In genomic region chr17:80445433-80445832, GRCm38 (mm10) we compare ENCODE assay signal across 29 mouse cellular contexts. TPM values are rescaled to one million over a fixed set of nuclear protein-coding genes. Genes with fewer than 3 reads are reported as not detected.
A peak's percentile ranks its signal among the peaks of the same experiment; 100 is the strongest.
DNase-seq lines count a peak whose midpoint lies in the region; ATAC-seq and TF ChIP-seq lines count a peak whose summit lies in the region.
"Had no signal": no experiment of that assay in that cellular context is flagged by ENCODE, and none has a peak within 500 bp of the region (broad histone marks: within the 10 kb centered on the region; RNA-seq: fewer than 3 reads in every experiment).

No protein-coding gene starts in this region.

- no peak overlapping the region for H3K27ac ChIP-seq in intestine, embryonic 16.5 days (ENCODE audit: low read length)
- H3K27ac ChIP-seq in midbrain, embryonic 11.5 days (ENCODE audit: low read depth, low read length) = no peak overlapping the region
- H3K27ac ChIP-seq: forebrain, embryonic 10.5 days; forebrain, embryonic 13.5 days; heart, embryonic 15.5 days; hindbrain, embryonic 10.5 days; hindbrain, embryonic 13.5 days had no signal

- no peak overlapping the region for H3K9ac ChIP-seq in intestine, embryonic 16.5 days (ENCODE audit: low read depth, low read length)
- H3K9ac ChIP-seq in midbrain, embryonic 11.5 days (ENCODE audit: low read length) = no peak overlapping the region
- H3K9ac ChIP-seq: forebrain, embryonic 13.5 days; heart, embryonic 12.5 days; heart, embryonic 15.5 days; hindbrain, embryonic 13.5 days had no signal

- WGBS in intestine, embryonic 16.5 days = 63% methylated on average over 7 of the region's 7 CpGs
- WGBS in midbrain, embryonic 11.5 days = 96% methylated on average over 7 of the region's 7 CpGs

- H3ac ChIP-seq in C2C12 (ENCODE audit: control insufficient read depth, insufficient read length, low read depth) = no peak overlapping the region

- no peaks in the 10 kb centered on the region for H3K79me3 ChIP-seq in C2C12 (ENCODE audit: low read depth)

- no peaks in the 10 kb centered on the region for H3K79me2 ChIP-seq in C2C12 (ENCODE audit: control insufficient read depth, insufficient read depth)

- H3K36me3 ChIP-seq in C2C12 (ENCODE audit: control insufficient read depth, insufficient read depth) = peaks cover 52% of the 10 kb centered on the region
- H3K36me3 ChIP-seq in intestine, embryonic 16.5 days (ENCODE audit: control insufficient read depth, insufficient read depth, low read length) = no peaks in the 10 kb centered on the region; the same call in 1 of the 2 replicates
- H3K36me3 ChIP-seq in midbrain, embryonic 11.5 days (ENCODE audit: control insufficient read depth, insufficient read depth, low read length) = peaks cover 4% of the 10 kb centered on the region

- peak; percentile 58 for ATAC-seq in intestine, embryonic 16.5 days
- ATAC-seq in cerebellum, adult (ENCODE audit: insufficient number of reproducible peaks, low FRiP score, low TSS enrichment) = no peak
- ATAC-seq in midbrain, embryonic 11.5 days (ENCODE audit: low FRiP score) = no peak
- ATAC-seq: forebrain, embryonic 13.5 days; forebrain, embryonic 16.5 days; hindbrain, embryonic 16.5 days; Patski had no signal

- no peaks in the 10 kb centered on the region for H3K4me1 ChIP-seq in intestine, embryonic 16.5 days (ENCODE audit: control insufficient read depth, insufficient read depth, low read length)
- peaks cover 3% of the 10 kb centered on the region; the same call in 1 of the 2 replicates for H3K4me1 ChIP-seq in midbrain, embryonic 11.5 days (ENCODE audit: control insufficient read depth, insufficient read depth, low read length)
- H3K4me1 ChIP-seq: heart, embryonic 12.5 days; heart, embryonic 15.5 days; hindbrain, embryonic 13.5 days had no signal

- no peak for TF ChIP-seq CTCF in C2C12 (IDR thresholded peaks at IDR 0.05; ENCODE audit: control insufficient read depth, insufficient read depth, insufficient read length)

- DNase-seq in adrenal gland, adult 2 months = peak; percentile 50
- DNase-seq in adrenal gland, postnatal 14 days = no peak
- no peak for DNase-seq in midbrain, embryonic 11.5 days (ENCODE audit: low spot score, missing footprints)
- DNase-seq in embryo, embryonic 10.5 days (ENCODE audit: low spot score) = no peak
- DNase-seq: adrenal gland, postnatal 25 days; cerebellum, adult 11-12 months; cerebellum, adult 8-10 months; cerebellum, postnatal 10 days; cerebellum, postnatal 36 days; gastrocnemius, postnatal 10 days; heart, adult 18-20 months; heart, postnatal 10 days; heart, postnatal 36 days; kidney, adult 11 months; kidney, adult 8-10 months had no signal

- no peaks in the 10 kb centered on the region for H3K9me3 ChIP-seq in intestine, embryonic 16.5 days (ENCODE audit: control insufficient read depth, low read length)
- no peaks in the 10 kb centered on the region for H3K9me3 ChIP-seq in midbrain, embryonic 11.5 days (ENCODE audit: control insufficient read depth, low read length)
- H3K9me3 ChIP-seq: forebrain, embryonic 10.5 days; forebrain, embryonic 13.5 days; G1E; heart, embryonic 12.5 days; heart, embryonic 15.5 days; hindbrain, embryonic 10.5 days; hindbrain, embryonic 13.5 days had no signal

- H3K4me3 ChIP-seq in C2C12 (ENCODE audit: insufficient read depth, poor library complexity, severe bottlenecking) = no peak overlapping the region
- H3K4me3 ChIP-seq in intestine, embryonic 16.5 days (ENCODE audit: low read length) = no peak overlapping the region
- no peak overlapping the region for H3K4me3 ChIP-seq in midbrain, embryonic 11.5 days (ENCODE audit: low read depth, low read length)
- H3K4me3 ChIP-seq: forebrain, embryonic 10.5 days; forebrain, embryonic 13.5 days; heart, embryonic 12.5 days; heart, embryonic 15.5 days; hindbrain, embryonic 10.5 days; hindbrain, embryonic 13.5 days had no signal

- no peak overlapping the region for H3K4me2 ChIP-seq in intestine, embryonic 16.5 days (ENCODE audit: low read depth, low read length)
- no peak overlapping the region for H3K4me2 ChIP-seq in midbrain, embryonic 11.5 days
- H3K4me2 ChIP-seq: forebrain, embryonic 13.5 days; heart, embryonic 12.5 days; heart, embryonic 15.5 days; hindbrain, embryonic 13.5 days had no signal

- no peaks in the 10 kb centered on the region for H3K27me3 ChIP-seq in C2C12 (ENCODE audit: control insufficient read depth, insufficient read depth, insufficient read length)
- H3K27me3 ChIP-seq in intestine, embryonic 16.5 days (replicated peaks; ENCODE audit: control insufficient read depth, insufficient read depth, low read length) = no peaks in the 10 kb centered on the region
- H3K27me3 ChIP-seq in midbrain, embryonic 11.5 days (ENCODE audit: control insufficient read depth, insufficient read depth, low read length) = no peaks in the 10 kb centered on the region
- H3K27me3 ChIP-seq: CH12.LX; forebrain, embryonic 13.5 days; heart, embryonic 12.5 days; heart, embryonic 15.5 days; hindbrain, embryonic 13.5 days; Patski had no signal

TF ChIP-seq in C2C12, 6 proteins besides CTCF, POLR2A, EP300 and RAD21:
- TF ChIP-seq MAX (IDR thresholded peaks at IDR 0.05) (no peak), CEBPB (IDR thresholded peaks at IDR 0.05; ENCODE audit: low read depth) (peak; percentile 36), MYOD1 (IDR thresholded peaks at IDR 0.05; ENCODE audit: control insufficient read depth, insufficient read length, low read depth) (no peak), FOSL1 (IDR thresholded peaks at IDR 0.05; ENCODE audit: insufficient read depth, low read length, poor library complexity, severe bottlenecking) (no peak)

RNA-seq across cellular contexts. Expression of gene Sos1, which starts 34.8 kb away (rescaled TPM):
- total RNA-seq in adrenal gland, adult 2 months (2021) = 10 to 100 TPM; 23.7 to 29.0 TPM
- polyA plus RNA-seq in adrenal gland, adult 2 months (2012; rRNA removed) = 2.0 and 2.8 TPM in 2 replicates
- total RNA-seq in adrenal gland, postnatal 14 days (2021) = 24.3 and 24.5 TPM in 2 replicates
- polyA plus RNA-seq in C2C12 (2012; fragmentation: generic; extraction: Trizol) = 4.2 TPM
- polyA plus RNA-seq in intestine, embryonic 16.5 days (2015; fragmentation: Nextera tagmentation; extraction: Ambion mirVana) = 2.7 TPM in 2 replicates
- 8.6 and 8.9 TPM in 2 replicates for polyA plus RNA-seq in midbrain, embryonic 11.5 days (2014; fragmentation: Nextera tagmentation; extraction: Ambion mirVana)
